Mouse (Mus musculus) brown adipose tissue, adult 24 weeks (tissue): ENCODE measurements at regions not wholly inside any gene's neighbourhood (a gene's known extent, or its start where the extent isn't known, plus 50 kb on each side); places are given as distances from the start of the nearest gene placed in this dataset.

Experiments used
- H3K27ac ChIP-seq: fragments of 200-500 bp; replicated peaks from 2 replicates; pipeline ENCODE4 v1.5.1; 2012; ENCODE audit warnings: low read depth, mild to moderate bottlenecking, low read length
- H3K4me1 ChIP-seq: fragments of 200-500 bp; 2 replicates; pipeline ENCODE4 v1.6.1; 2012; ENCODE audit warnings: low read length, mixed read lengths; ENCODE audit not compliant: control insufficient read depth, insufficient read depth, insufficient read length
- H3K4me3 ChIP-seq: fragments of 200-500 bp; 2 replicates; pipeline ENCODE4 v1.5.1; 2012; ENCODE audit warnings: low read depth, mild to moderate bottlenecking, low read length, moderate library complexity; ENCODE audit not compliant: insufficient read depth

DNA sequence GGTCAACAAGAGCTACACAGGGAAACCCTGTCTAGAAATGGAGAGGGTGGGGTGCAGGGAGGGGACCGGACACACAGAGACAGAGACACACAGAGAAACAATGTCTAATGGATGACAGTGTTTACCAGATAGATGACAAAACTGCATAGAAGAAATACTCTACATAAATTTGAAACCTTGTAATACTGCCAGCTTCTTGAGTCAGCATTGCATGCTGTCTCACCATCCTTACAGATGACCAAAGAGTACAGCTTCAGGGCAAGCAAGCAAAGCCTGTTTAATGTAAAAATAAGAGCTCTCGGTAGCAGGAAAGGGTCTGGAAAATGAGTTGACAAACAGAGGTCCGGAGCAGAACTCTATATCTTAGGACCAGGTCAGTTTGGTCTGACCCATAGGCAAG lies 189.5 kb downstream of the Mreg start:
- Histone ChIP-seq H3K4me1 (no peaks in the 10 kb centered on the region), H3K27ac (no peak overlapping the region), H3K4me3 (no peak overlapping the region)

DNA sequence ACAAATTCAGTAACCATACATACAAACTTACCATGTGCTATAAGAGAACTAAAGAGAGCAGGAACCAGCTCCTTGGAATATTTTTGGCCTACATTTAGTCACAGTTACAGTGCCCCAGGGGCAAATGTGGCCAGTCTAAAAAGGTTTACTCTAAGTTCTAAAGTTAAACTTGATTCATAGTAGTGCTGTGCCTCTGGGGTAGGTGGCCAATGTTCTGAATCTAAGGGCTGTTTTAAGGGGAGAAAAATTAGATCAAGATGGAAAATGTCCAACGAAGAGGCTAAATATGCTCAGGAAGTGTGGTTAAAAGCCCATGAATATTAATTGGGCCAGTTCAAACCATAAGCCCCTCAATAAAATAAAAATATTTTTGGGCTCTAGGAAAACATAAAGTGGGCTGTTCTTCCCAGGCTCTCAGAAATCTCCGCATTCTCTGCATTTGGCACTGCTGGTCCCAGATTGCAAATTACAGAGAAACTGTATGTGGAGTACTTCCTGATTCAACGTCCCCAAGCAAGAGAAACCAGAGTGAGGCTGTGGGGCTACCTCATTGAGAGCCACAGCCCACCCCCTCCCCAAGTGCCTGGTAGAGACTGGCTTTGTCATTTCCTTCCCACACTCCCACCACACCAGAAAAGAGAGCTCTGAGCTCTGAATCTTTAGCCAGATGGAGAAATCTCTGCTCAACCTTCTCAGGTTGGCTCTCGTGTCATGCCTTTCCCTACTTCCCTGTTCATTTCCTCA lies 193.5 kb downstream of the Mreg start:
- Histone ChIP-seq H3K4me1 (peaks cover 10% of the 10 kb centered on the region; the same call in 1 of the 2 replicates), H3K4me3 (no peak overlapping the region), H3K27ac (no peak overlapping the region)

DNA sequence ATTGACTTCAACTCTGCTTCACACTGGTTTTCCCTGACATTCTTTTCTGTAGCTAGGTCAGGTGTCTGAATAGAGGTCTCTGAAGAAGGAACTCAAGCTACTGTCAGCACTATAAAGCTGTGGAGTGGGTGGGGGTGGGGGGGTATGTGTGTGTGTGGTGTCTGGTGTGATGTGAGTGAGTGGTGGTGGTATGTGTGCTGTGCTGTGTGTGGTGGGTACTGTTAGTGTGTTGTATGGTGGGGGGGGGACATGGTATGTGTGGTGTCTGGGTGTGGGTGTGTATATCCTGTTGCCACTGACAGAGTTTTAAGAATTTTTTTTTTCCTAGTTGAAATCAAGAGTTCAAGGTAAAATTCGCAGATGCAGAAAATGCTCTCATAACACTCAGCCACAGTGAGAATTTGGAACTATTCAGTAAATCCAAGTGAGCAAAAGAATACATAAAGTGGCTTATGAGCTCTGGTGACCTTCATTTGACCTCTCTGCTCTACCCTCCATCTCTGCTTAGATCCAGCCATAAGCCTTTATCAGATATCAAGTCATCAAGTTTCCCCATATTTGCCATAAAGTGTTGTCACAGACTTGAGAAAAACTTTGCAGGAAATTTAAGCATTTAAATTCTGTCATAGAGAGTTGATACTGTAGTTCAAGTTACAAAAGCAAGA lies 194.2 kb downstream of the Mreg start:
- H3K4me3 ChIP-seq: no peak overlapping the region
- no peak overlapping the region for H3K27ac ChIP-seq
- H3K4me1 ChIP-seq: peaks cover 10% of the 10 kb centered on the region; the same call in 1 of the 2 replicates

DNA sequence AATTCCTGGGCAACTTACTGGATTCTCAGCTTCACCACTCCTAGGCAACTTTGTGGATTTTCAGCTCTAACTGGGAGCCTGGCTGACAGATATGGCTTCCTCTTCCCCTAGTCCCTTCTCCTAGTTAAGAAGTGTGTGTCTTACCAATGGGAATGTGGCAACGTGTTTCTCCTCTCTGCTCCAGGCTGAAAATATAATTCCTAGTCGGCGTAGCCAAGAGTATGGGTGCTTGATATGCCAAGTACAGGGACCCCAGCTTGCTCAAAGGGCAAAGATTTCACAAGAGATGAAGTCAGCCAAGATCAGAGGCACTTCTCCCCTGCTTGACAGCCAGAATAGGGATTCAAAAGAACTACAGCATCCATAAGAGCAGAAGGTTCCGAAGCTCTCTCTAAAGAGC lies 196.6 kb downstream of the Mreg start:
- Histone ChIP-seq H3K4me3 (no peak overlapping the region), H3K4me1 (peaks cover 10% of the 10 kb centered on the region; the same call in 1 of the 2 replicates), H3K27ac (no peak overlapping the region)

DNA sequence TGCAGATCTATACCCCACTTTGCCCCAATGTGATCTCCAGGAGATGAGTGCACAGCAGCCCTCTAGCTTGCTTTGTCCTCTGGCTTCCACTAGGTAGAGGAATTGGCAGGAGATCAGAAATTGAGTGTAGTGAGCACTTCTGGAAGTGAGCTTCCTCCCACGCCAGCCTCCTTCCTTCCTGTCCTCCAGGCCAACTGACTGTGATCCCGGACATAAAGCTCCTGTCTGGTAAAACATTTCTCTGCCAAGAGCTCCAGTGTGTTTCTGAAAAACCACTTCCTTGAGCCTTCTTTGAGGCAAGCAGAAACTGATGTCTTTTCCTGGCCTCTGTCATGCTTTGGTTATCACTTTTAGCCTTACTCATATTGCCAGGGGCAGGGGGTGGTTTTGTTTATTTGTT lies 197.5 kb downstream of the Mreg start:
- peaks cover 10% of the 10 kb centered on the region; the same call in 1 of the 2 replicates for H3K4me1 ChIP-seq
- no peak overlapping the region for H3K4me3 ChIP-seq
- H3K27ac ChIP-seq: no peak overlapping the region

DNA sequence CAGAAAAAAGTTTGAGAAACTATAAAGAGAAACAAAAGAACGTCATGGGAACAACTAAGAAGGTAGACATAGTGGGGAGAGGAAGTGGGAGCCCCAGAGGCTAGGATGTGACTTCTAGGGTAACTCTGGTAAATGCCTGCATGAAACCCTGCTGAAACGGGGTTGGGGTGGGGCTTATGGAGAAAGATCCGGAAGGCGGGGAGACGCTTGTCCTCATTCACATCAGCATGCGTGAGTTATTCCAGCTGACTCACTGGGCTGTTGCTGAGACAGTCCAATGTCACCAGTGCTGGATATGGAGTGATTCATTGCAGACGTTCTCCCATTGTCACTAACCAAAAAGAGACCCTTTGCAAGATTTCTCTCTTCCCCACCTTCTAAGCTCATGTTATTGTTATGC lies 198.2 kb downstream of the Mreg start:
- H3K4me1 ChIP-seq: peaks cover 10% of the 10 kb centered on the region; the same call in 1 of the 2 replicates
- H3K4me3 ChIP-seq: no peak overlapping the region
- H3K27ac ChIP-seq: no peak overlapping the region

DNA sequence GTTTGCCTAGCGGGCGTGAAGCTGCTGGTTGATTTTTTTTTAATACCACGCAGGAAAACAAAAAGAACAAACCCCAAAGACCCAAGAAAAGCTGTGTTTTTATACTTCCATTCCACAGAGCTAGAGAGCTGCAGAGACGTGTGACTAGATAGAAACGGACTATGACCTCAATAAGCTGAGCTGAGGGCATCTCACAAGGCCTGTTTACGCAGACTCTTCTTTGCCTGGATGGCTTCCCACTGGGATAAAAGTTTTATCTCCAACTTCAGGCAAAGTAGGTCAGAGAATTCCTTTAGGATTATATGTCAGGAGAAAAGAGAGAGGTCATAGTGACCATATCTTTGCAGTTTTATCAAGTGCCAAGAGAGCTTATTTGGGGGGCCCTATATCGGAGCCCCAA lies 199.4 kb downstream of the Mreg start:
- peaks cover 10% of the 10 kb centered on the region; the same call in 1 of the 2 replicates for H3K4me1 ChIP-seq
- H3K4me3 ChIP-seq: no peak overlapping the region
- H3K27ac ChIP-seq: no peak overlapping the region

DNA sequence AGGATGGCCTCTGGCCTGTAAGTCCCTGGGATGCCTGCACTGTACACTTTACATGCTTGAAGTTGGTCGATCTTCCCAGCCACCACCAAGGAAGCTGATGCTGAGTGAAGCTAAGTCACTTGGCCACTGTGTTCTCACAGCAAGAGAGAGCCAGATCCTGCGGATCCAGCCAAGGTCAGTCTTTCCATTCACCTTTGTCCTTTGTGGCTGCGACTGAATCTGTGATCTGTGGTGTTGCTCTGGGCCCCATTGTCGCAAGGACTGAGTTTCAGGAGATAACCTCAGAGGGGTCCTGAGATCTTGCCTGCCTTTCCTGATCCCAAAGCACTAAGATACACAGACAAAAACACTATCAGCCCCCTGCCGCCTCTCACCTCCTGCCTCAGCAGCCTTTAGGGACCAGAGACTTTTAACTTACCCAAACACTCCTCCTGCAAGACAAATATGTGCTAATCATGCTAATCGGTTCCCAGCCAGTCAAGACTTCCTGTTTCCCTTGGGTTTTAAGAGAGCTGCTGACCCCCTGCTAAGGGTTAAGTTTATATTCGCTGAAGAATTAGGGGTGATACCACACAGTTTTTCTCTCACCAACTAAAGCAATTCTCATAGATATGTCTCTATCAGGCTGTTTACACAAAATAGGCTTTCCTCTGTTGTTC lies 202.7 kb downstream of the Mreg start:
- no peak overlapping the region for H3K4me3 ChIP-seq
- H3K27ac ChIP-seq: no peak overlapping the region
- peaks cover 6% of the 10 kb centered on the region; the same call in 1 of the 2 replicates for H3K4me1 ChIP-seq

DNA sequence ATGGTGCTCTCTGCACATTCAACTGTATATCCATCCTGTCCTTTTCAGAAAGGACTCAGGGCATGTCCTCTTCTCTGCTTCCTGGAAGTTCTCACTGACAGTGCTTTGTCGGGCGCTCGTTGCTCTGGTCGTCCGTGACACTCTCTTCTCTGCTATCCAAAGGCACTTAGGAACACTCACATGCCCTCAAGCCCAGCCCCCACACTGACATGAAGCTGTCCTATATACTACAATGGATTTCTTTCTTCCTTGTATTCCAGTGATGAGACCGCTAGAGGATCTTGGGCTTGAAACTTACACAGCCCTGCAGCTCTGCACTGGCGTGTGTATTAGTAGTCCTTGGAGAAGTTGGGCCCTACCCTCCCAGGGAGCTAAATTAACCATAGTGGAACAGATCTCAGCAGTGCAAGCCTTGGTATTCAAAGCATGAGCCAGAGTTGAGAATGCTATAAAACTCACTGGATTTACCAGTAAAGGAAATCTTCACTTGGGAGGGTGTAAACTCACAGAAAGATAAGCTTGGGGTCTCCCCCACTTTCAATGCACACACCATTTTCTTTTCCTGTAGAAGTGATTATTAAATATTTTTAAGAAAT lies 205.3 kb downstream of the Mreg start:
- Histone ChIP-seq H3K4me1 (no peaks in the 10 kb centered on the region), H3K27ac (no peak overlapping the region), H3K4me3 (no peak overlapping the region)

DNA sequence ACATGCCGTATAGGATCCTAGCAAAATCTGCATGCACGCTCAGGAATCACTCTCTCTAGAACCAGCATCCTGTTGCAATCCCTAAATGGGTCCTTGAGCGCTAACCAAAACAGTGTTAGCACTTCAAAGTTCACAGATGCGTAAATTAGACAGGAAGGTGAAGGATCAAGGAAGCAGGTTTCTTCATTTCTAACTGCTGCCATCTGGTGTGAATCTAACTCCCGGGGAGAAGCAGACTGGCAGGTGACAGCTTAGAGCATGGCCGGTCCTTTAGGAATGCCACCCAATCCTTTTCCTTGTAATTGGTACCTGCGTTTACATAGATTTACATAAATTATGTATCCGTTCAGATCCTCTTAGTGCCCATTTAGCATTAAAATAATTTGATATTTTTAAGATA lies 206.2 kb downstream of the Mreg start:
- Histone ChIP-seq H3K27ac (no peak overlapping the region), H3K4me3 (no peak overlapping the region), H3K4me1 (no peaks in the 10 kb centered on the region)

DNA sequence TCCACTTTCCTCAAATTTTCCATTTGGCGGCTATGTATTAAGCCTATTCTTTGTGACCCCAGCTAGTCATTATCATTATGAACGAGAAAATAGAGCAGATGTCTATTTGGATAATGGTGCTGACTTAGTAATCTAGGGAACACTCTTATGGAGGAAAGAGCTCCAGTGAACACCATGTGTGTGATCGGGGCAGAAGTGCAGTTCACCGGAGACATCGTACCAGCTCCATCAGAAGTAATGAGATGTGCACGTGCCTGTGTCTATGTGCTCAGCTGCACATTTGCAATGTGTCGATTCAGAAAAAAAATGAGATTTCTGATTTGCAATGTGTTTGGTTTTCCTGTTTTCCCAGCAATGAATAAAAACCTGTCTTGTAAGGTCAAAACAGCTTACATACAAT lies 206.6 kb downstream of the Mreg start:
- H3K4me3 ChIP-seq: no peak overlapping the region
- no peak overlapping the region for H3K27ac ChIP-seq
- no peaks in the 10 kb centered on the region for H3K4me1 ChIP-seq

DNA sequence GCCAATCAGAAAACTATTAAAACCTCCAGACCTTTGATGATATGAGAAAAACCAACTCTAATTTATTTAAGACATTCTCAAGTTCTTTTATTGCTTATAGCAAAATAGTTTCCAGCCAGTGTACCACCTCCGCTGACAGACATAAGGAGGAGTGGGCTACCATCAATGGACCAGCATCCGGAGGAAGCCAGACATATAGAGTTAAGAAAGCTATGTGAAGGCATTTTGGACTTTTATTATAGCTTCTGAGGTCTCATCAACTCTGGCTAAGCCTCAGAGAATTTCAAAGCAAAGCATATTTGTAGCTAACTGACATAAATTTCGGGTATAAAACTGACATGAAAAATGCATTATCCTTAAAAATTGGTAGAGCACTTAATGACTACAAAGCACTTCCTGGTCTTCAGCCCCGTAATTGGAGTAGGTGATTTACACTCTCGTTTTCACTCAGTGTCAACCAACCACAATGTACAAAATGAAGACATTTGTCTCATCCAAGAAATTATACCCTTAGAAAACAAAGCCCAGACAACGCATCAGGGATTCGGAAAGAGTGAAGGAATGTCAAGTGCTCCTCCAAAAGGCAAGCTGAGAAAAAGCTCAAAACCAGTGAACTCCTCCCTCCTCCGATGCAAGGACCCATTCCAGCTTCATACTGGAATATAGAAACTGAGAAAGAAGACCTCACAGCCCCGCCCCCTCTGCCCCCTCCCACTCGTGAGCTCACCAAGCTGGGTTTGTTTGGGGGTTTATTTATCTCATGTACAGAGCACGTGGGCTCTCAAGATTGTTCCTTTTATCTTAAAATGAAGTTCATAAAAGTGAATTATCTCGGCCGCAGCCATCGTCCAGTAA lies 208.5 kb downstream of the Mreg start:
- Histone ChIP-seq H3K4me3 (no peak overlapping the region), H3K27ac (no peak overlapping the region), H3K4me1 (no peaks in the 10 kb centered on the region)

DNA sequence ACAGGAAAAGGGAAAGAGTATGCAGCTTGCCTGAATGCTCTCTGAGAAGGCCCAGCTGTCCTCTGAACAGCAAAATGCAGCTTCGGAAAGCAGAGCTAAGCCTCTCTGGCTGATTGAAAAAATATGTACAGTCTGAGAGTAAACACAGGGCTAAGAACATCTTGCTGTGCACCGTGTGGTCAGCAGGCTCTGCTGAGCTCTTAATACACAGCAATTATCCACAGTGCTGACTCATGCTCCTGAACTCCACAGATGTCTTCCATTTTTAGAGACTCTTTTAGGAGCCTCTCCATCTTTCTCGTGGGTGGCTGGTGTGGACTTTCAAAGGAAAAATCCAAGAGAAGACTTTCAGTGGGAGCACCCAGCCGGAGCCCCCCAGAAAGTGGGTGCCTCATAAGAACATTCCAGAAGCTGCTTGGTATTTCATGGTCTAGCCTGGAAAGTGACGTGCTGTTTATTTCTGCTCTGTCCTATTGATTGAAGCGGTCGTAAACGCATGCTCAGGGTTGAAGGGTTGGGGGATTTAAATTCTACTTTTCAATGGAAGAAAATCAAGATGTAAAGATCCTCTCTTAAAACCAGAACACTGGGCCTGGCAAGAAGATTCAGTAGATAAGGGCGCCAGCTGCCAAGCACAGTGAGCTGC lies 209.5 kb downstream of the Mreg start:
- Histone ChIP-seq H3K27ac (no peak overlapping the region), H3K4me1 (no peaks in the 10 kb centered on the region), H3K4me3 (no peak overlapping the region)

DNA sequence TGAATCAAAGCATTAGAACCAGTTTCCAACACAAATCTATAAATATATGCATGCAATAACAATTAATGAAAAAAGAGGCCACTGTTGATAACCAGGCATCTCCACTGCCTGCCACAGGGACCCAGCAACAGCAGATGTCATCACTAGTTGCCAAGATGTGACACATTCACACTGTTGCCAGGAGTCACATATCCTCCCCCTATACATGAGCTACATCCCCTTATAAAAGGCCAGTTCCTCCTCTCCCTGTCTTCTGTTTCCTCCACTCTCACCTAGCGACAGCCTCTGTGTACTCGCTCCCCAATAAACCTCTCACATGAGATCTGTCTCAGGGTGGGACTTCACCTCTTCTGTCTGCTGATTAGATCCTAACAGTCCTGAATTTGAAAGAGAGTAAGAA lies 211.4 kb downstream of the Mreg start:
- H3K4me1 ChIP-seq: no peaks in the 10 kb centered on the region
- no peak overlapping the region for H3K27ac ChIP-seq
- no peak overlapping the region for H3K4me3 ChIP-seq
